Mouse (Mus musculus): ENCODE data around the gene Cnga2. TPM values are rescaled to one million over a fixed set of nuclear protein-coding genes. Genes with fewer than 3 reads are reported as not detected.

Gene Cnga2
- polyA plus RNA-seq, 1 experiment from 2014 or later: 0.09 TPM

DNA sequence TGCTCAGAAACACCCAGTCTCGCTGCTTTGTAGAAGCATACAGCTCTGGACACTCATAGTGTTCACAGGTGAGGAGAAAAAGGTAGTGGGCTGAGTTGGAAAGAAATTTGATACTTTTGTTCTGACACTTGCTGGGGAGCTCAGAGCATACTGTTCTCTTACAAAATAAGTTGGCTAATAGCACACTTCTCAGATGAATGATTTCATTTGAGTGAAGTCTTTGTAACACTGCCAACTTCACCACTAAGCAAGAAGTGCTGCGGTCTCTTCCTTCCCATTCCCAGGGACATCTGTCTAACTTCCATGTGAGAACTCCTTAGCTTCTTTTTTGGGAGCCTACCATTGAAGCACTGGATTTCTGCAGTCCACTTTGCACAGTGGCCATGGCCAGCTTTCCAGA lies 8.4 kb upstream of the Cnga2 start:
- H3K4me2 ChIP-seq (replicated peaks): no peak overlapping the region
- no peak overlapping the region for H3K27ac ChIP-seq (replicated peaks)
- no peak overlapping the region for H3K9ac ChIP-seq (replicated peaks)
- no peaks in the 10 kb centered on the region for H3K36me3 ChIP-seq
- H3K9me3 ChIP-seq: no peaks in the 10 kb centered on the region
- H3K27me3 ChIP-seq: no peaks in the 10 kb centered on the region
- ATAC-seq (replicated peaks): no peak
- 69% methylated on average over 2 of the region's 2 CpGs for WGBS
- H3K4me3 ChIP-seq: no peak overlapping the region
- H3K4me1 ChIP-seq: no peaks in the 10 kb centered on the region

DNA sequence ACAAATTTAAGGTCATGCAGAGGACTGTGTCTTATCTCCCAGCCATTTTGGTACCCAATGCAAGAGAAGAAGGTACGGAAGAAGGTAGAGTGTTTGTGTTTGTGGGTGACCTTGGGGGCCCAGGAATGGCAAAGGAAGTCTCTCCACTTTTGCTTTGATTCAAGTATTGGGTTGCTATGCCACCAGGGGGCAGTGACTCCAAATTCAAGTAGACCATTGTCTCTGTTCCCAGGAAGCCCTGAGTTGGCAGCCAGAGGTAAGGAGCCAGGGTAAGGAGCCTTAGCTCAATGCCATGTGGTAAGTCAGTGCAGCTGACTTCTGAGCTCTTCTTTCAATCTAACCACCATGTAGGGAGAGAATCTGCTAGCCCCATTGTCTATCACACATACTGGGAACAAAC lies 7.9 kb upstream of the Cnga2 start:
- no peak overlapping the region for H3K4me3 ChIP-seq
- H3K4me2 ChIP-seq (replicated peaks): no peak overlapping the region
- no peaks in the 10 kb centered on the region for H3K36me3 ChIP-seq
- no peaks in the 10 kb centered on the region for H3K4me1 ChIP-seq
- H3K9ac ChIP-seq (replicated peaks): no peak overlapping the region
- no peak for ATAC-seq (replicated peaks)
- H3K27me3 ChIP-seq: no peaks in the 10 kb centered on the region
- 95% methylated on average over 1 of the region's 1 CpGs for whole genome bisulfite sequencing
- H3K27ac ChIP-seq (replicated peaks): no peak overlapping the region
- H3K9me3 ChIP-seq: no peaks in the 10 kb centered on the region

DNA sequence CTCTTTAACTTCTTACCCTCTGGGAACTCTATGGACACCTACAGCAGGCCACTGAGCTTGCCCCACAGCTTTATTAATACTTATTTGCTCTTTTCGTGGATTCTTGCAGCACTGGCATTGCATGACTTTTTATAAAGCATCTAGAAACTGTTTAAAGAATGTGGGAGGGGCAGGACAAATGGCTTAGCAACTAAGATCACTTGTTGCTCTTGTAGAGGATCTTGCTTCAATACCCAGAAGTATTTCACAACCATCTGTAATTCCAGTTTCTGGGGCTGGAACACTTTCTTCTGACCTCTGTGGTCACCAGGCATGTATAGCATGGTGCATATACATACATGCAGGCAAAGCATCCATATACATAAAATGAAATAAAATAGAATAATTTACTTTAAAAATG lies 4.3 kb downstream of the Cnga2 start:
- Histone ChIP-seq H3K9ac (replicated peaks) (no peak overlapping the region), H3K4me1 (no peaks in the 10 kb centered on the region), H3K9me3 (no peaks in the 10 kb centered on the region), H3K4me3 (no peak overlapping the region), H3K27me3 (no peaks in the 10 kb centered on the region), H3K27ac (replicated peaks) (no peak overlapping the region), H3K4me2 (replicated peaks) (no peak overlapping the region), H3K36me3 (no peaks in the 10 kb centered on the region)
- WGBS: 70% methylated on average over 1 of the region's 1 CpGs
- no peak for ATAC-seq (replicated peaks)

DNA sequence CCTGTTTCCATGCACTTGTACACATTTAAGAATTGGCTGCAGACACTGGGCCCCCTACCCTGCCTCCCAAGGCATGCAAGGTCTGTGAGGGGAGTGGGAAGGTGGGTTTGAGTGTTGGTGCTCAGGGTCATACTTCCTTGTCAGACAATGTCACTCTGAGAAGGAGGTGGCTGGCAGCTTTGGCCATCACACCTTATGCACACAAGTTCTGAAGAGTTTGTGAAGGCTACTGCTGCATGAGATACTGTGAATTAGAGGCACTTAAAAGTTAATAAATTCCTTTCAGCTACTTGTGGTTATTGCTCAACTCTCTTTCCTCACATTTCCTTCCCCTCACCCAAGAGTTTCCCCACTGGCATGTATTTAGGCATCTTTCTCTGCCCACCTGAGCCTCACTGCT lies 18.3 kb downstream of the Cnga2 start:
- H3K4me3 ChIP-seq: no peak overlapping the region
- no peaks in the 10 kb centered on the region for H3K27me3 ChIP-seq
- no peak for ATAC-seq (replicated peaks)
- H3K36me3 ChIP-seq: no peaks in the 10 kb centered on the region
- no peak overlapping the region for H3K4me2 ChIP-seq (replicated peaks)
- no peak overlapping the region for H3K27ac ChIP-seq (replicated peaks)
- no peaks in the 10 kb centered on the region for H3K4me1 ChIP-seq
- H3K9me3 ChIP-seq: no peaks in the 10 kb centered on the region
- H3K9ac ChIP-seq (replicated peaks): no peak overlapping the region

DNA sequence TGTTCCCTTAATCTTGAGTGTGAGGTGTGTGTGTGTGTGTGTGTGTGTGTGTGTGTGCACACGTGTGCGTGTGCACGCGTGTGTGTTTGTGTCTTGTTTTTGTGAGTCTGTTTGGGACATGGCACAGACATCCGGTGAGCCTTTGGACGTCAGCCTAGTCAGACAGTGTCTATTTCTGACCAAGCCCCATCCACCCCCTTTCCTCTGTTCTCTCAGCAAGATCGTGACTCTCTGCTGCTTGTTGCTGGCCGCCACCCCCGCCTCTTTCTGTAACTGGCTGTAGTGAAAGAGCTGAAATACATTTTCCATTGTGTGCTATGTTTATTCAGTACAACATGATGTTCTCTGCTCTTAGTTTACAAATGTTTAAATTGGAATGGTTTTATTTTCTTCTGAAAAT lies 20.6 kb downstream of the Cnga2 start:
- H3K9ac ChIP-seq (replicated peaks): no peak overlapping the region
- H3K27me3 ChIP-seq: no peaks in the 10 kb centered on the region
- no peaks in the 10 kb centered on the region for H3K9me3 ChIP-seq
- H3K4me3 ChIP-seq: no peak overlapping the region
- H3K36me3 ChIP-seq: no peaks in the 10 kb centered on the region
- WGBS: 63% methylated on average over 9 of the region's 9 CpGs
- no peak overlapping the region for H3K4me2 ChIP-seq (replicated peaks)
- ATAC-seq (replicated peaks): no peak
- no peak overlapping the region for H3K27ac ChIP-seq (replicated peaks)
- H3K4me1 ChIP-seq: no peaks in the 10 kb centered on the region

DNA sequence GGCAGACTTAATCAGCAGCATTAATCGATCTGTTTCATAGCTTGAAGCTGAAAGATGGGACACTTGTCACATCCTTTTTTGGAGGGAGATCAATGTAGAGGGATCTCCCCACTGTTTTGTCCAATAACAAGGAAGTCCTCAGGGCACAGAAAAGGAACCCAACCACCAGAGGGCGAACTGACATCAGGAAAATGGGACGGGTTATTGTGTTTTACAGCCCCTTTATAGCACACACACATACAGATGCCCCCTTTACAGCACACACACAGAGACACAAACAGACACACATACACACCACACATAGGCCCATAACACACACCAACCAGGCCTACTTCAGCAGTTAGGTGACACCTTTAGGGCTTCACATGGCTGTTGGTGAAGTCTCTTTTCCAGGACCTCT lies 21.2 kb downstream of the Cnga2 start:
- Histone ChIP-seq H3K4me1 (no peaks in the 10 kb centered on the region), H3K27ac (replicated peaks) (no peak overlapping the region), H3K9ac (replicated peaks) (no peak overlapping the region), H3K36me3 (no peaks in the 10 kb centered on the region), H3K27me3 (no peaks in the 10 kb centered on the region), H3K4me3 (no peak overlapping the region), H3K4me2 (replicated peaks) (no peak overlapping the region), H3K9me3 (no peaks in the 10 kb centered on the region)
- WGBS: 29% methylated on average over 3 of the region's 3 CpGs
- no peak for ATAC-seq (replicated peaks)

DNA sequence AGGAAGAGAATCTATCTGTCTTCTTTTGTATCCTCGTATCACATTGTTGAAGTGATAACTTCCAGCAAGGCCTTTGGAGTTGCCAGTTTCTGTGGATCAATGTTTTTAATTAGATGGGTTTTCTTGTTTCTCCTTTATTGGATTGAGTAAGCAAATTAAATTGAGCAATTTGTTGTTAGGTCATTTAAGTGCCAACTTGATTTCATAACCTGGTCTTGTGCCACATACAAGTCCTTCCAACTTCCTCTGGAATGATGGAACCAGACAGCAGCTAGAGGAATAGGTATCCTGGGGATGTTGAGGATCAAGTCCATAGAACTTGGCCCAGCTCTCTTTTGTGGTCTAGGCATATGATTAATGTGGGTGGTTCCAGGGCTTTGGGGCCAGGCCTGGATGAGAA lies 30.6 kb downstream of the Cnga2 start:
- Histone ChIP-seq H3K9me3 (no peaks in the 10 kb centered on the region), H3K4me3 (no peak overlapping the region), H3K27ac (replicated peaks) (no peak overlapping the region), H3K27me3 (no peaks in the 10 kb centered on the region), H3K36me3 (no peaks in the 10 kb centered on the region), H3K4me1 (no peaks in the 10 kb centered on the region), H3K9ac (replicated peaks) (no peak overlapping the region), H3K4me2 (replicated peaks) (no peak overlapping the region)
- WGBS: 91% methylated on average over 1 of the region's 1 CpGs
- no peak for ATAC-seq (replicated peaks)

DNA sequence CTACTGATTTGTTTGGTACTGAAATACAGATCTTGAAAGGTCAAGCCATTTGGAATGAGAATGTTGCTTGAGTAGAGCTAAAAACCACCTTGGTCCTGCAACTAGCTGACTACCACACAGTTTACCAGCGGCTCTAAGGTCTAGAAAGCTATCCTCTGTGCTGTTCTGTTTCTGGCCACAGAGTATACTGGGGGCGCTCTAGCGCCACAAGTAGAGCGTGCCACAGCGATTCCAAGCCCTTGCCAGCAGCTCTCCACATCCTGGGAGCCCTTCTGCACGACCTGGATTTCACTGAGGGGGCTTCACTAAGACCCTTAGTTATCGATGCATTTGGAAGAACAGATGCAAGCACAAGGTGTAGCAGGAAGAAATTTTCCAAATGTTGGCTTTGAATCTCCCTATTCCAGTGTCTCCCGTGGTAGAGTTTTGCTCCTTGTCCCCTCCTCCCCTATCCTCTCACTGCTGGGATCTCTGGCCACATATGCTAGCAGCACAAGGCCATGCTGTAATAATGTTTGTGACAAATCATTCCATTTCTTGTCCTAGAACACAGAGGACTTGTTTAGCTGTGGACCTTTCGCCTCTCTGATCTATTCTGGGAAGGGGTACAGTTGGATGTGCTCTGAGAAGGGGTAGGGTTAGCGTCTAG lies 31.2 kb downstream of the Cnga2 start:
- Histone ChIP-seq H3K4me2 (replicated peaks) (no peak overlapping the region), H3K4me3 (no peak overlapping the region), H3K36me3 (no peaks in the 10 kb centered on the region), H3K4me1 (no peaks in the 10 kb centered on the region), H3K9me3 (no peaks in the 10 kb centered on the region), H3K27ac (replicated peaks) (no peak overlapping the region), H3K27me3 (no peaks in the 10 kb centered on the region), H3K9ac (replicated peaks) (no peak overlapping the region)
- WGBS: 44% methylated on average over 10 of the region's 10 CpGs
- 0 out of 2 replicates have a peak, but pooled peaks have one; percentile 64 for ATAC-seq (replicated peaks)

DNA sequence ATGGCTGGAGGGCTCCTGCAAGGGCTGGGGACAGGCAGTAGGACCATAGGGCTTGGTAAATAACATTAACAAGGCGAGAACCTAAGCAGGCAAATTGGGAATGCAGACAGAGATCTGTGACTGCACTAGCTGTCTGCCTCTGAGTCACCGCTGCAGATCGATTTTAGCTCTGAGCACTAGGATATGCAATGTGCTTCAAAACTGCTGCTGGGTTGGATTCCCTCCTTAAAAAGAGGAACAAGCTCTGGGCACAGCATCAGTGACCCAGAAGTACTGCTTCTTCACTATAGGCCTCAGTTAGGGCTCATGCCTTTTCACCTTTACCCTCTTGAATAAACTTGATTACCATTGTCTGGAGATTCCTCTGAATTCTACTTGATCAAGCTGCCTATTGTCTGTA lies 31.9 kb downstream of the Cnga2 start:
- no peak overlapping the region for H3K9ac ChIP-seq (replicated peaks)
- H3K27me3 ChIP-seq: no peaks in the 10 kb centered on the region
- no peak overlapping the region for H3K4me2 ChIP-seq (replicated peaks)
- no peaks in the 10 kb centered on the region for H3K9me3 ChIP-seq
- 70% methylated on average over 3 of the region's 3 CpGs for WGBS
- H3K4me1 ChIP-seq: no peaks in the 10 kb centered on the region
- no peak overlapping the region for H3K27ac ChIP-seq (replicated peaks)
- H3K36me3 ChIP-seq: no peaks in the 10 kb centered on the region
- H3K4me3 ChIP-seq: no peak overlapping the region
- ATAC-seq (replicated peaks): no peak

DNA sequence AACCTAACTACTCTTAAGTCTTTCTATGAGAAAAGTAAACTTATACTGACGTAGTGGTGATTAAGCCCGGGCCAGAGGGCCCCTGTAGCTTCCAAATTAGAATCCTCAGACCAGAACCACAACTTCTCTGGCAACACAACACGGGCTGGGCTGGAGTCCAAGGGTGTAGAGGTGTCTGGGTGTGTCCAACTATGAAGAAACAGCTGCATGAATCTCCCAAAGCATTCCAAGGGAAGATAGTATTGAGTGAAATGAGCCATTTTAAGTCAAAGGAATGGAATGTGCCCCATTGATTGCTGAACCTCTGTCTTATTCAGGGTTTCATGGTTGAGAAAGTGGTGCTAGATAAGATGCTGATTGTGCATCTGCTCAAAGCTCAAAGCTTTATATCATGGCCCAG lies 52.4 kb downstream of the Cnga2 start:
- no peaks in the 10 kb centered on the region for H3K27me3 ChIP-seq
- H3K4me2 ChIP-seq (replicated peaks): no peak overlapping the region
- no peaks in the 10 kb centered on the region for H3K4me1 ChIP-seq
- no peak overlapping the region for H3K27ac ChIP-seq (replicated peaks)
- no peak for ATAC-seq (replicated peaks)
- H3K9me3 ChIP-seq: no peaks in the 10 kb centered on the region
- H3K36me3 ChIP-seq: no peaks in the 10 kb centered on the region
- no peak overlapping the region for H3K4me3 ChIP-seq
- H3K9ac ChIP-seq (replicated peaks): no peak overlapping the region
- WGBS: 69% methylated on average over 3 of the region's 3 CpGs

DNA sequence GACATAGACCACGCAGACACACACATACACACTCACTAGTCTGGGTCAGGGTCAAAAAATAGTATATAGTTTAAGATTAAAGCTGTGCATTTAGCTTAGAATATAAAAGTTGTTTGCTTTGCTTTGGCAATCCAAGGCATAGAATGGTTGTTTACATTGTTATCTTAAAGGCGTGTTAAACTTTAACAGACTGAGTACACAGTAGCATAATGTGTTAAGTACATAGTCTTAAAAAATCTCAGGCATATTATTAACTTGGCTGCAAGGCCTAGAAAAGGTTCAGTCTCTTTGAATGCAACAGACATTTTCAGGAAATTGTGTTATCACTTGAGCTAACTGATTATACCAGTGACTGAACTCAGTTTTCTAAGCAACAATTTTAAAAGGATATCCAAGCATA lies 56.3 kb downstream of the Cnga2 start:
- no peak overlapping the region for H3K27ac ChIP-seq (replicated peaks)
- no peak for ATAC-seq (replicated peaks)
- WGBS: 93% methylated on average over 2 of the region's 2 CpGs

More for the DNA sequence above, 56.3 kb downstream of the Cnga2 start:
- Histone ChIP-seq H3K4me1 (no peaks in the 10 kb centered on the region), H3K36me3 (no peaks in the 10 kb centered on the region), H3K9ac (replicated peaks) (no peak overlapping the region), H3K9me3 (no peaks in the 10 kb centered on the region), H3K4me3 (no peak overlapping the region), H3K4me2 (replicated peaks) (no peak overlapping the region), H3K27me3 (no peaks in the 10 kb centered on the region)
